Mouse (Mus musculus) G1E (cell line): ENCODE measurements around the gene Tbp.

Source experiments
- CTCF ChIP-seq: IDR thresholded peaks from 2 replicates; pipeline ENCODE4 v1.5.1; 2012; ENCODE audit warnings: low read depth, low read length, inconsistent platforms, mixed read lengths
- GATA1 ChIP-seq: IDR thresholded peaks from 2 replicates; pipeline ENCODE4 v1.6.1; 2012; ENCODE audit warnings: borderline replicate concordance, low read length, inconsistent platforms, mixed read lengths
- GATA2 ChIP-seq: IDR thresholded peaks from 2 replicates; pipeline ENCODE4 v1.6.1; 2012; ENCODE audit warnings: low read depth, low read length, inconsistent platforms, borderline replicate concordance
- POLR2AphosphoS5 ChIP-seq: IDR thresholded peaks from 2 replicates; pipeline ENCODE4 v1.6.1; 2012; ENCODE audit warnings: low read depth, low read length, inconsistent platforms; ENCODE audit not compliant: insufficient replicate concordance
- TAL1 ChIP-seq: conservative IDR thresholded peaks from 2 replicates; pipeline ENCODE4 v1.6.1; 2012; ENCODE audit warnings: low read depth, low read length, inconsistent platforms, mixed read lengths

DNA sequence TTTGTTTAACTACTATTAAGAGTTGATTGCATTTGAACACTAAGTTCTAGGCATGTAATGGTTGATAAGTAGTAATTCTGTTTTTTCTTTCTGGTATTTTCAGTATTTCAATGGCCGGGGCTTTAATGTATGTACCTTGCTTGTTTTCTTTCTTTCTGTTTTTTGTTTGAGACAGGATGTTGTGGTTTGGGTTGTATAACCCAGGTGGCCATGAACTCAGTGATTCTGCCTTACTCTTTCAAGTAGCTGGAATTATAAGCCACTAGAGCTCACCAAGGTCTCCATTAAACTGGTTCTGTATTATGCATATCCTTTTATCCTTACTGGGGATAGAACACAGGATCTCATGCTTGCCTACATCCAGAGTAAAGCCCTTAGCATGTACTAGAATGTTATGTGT lies 19.1 kb downstream of the Tbp start:
- TF ChIP-seq CTCF (no peak), GATA1 (no peak), TAL1 (no peak), POLR2AphosphoS5 (no peak), GATA2 (no peak)
